Mouse (Mus musculus) embryonic facial prominence, embryonic 12.5 days (tissue): ENCODE measurements around the gene Nepn. TPM values are rescaled to one million over a fixed set of nuclear protein-coding genes. Genes with fewer than 3 reads are reported as not detected.
"Not testable (repeated sequence)": the region's sequence is repeated elsewhere in the genome, so short reads cannot be mapped to it uniquely, and the experiment has no call there.

Experiments used
- ATAC-seq: fragments of 200-750 bp; cut with Nextera tagmentation; 2 replicates; pipeline ENCODE4 v1.8.0; 2017; ENCODE audit not compliant: insufficient number of reproducible peaks, insufficient read depth, low FRiP score, low TSS enrichment
- H3K27ac ChIP-seq: fragments of 300-500 bp; sonication (generic); 2 replicates; pipeline ENCODE4 v1.5.1; 2016; ENCODE audit warnings: mild to moderate bottlenecking
- H3K27me3 ChIP-seq: fragments of 300-500 bp; sonication (generic); 2 replicates; pipeline ENCODE4 v1.6.1; 2016; ENCODE audit warnings: mild to moderate bottlenecking, moderate library complexity
- H3K36me3 ChIP-seq: fragments of 300-500 bp; sonication (generic); 2 replicates; pipeline ENCODE4 v1.6.1; 2016; ENCODE audit warnings: mild to moderate bottlenecking
- H3K4me1 ChIP-seq: fragments of 300-500 bp; sonication (generic); 2 replicates; pipeline ENCODE4 v1.6.1; 2016
- H3K4me2 ChIP-seq: fragments of 300-500 bp; sonication (generic); replicated peaks from 2 replicates; pipeline ENCODE4 v1.6.1; 2016; ENCODE audit warnings: mild to moderate bottlenecking, moderate library complexity
- H3K4me3 ChIP-seq: fragments of 300-500 bp; sonication (generic); 2 replicates; pipeline ENCODE4 v1.5.1; 2016; ENCODE audit warnings: mild to moderate bottlenecking
- H3K9ac ChIP-seq: fragments of 300-500 bp; sonication (generic); 2 replicates; pipeline ENCODE4 v1.6.1; 2016; ENCODE audit warnings: mild to moderate bottlenecking, moderate library complexity
- H3K9me3 ChIP-seq: fragments of 300-500 bp; sonication (generic); 2 replicates; pipeline ENCODE4 v1.6.1; 2016; ENCODE audit warnings: mild to moderate bottlenecking, moderate library complexity
- WGBS: fragments of 180-500 bp; shearing (Covaris S2); methylation state at CpG from one replicate; pipeline ENCODE4 v1.1.7; 2016; 5-methylcytosine and 5-hydroxymethylcytosine counted together
- polyA plus RNA-seq: library from polyadenylated mRNA; unstranded; fragments of >200 nt; fragmentation: Nextera tagmentation; extraction: Ambion mirVana; gene quantifications from 2 replicates; pipeline ENCODE4 v1.2.1, GENCODE M21; 2016

Gene Nepn
- polyA plus RNA-seq: 0.14 TPM in 1 of 2 replicates, not detected in the other

GRCm38 (mm10) chr10:52388922-52389430 lies at the start of gene Nepn:
Nepn (plus strand) TSS chr10:52388972.
- Histone ChIP-seq H3K4me3 (no peak within 1 kb of the TSS), H3K4me1 (no peaks in the 10 kb centered on the region), H3K9me3 (no peaks in the 10 kb centered on the region), H3K36me3 (no peaks in the 10 kb centered on the region), H3K27ac (no peak within 1 kb of the TSS), H3K9ac (no peak within 1 kb of the TSS), H3K27me3 (no peaks in the 10 kb centered on the region), H3K4me2 (no peak within 1 kb of the TSS)
- ATAC-seq: 0 out of 2 replicates have a peak, but pooled peaks have one; percentile 15
- 72% methylated on average over 5 of the region's 5 CpGs for WGBS

DNA sequence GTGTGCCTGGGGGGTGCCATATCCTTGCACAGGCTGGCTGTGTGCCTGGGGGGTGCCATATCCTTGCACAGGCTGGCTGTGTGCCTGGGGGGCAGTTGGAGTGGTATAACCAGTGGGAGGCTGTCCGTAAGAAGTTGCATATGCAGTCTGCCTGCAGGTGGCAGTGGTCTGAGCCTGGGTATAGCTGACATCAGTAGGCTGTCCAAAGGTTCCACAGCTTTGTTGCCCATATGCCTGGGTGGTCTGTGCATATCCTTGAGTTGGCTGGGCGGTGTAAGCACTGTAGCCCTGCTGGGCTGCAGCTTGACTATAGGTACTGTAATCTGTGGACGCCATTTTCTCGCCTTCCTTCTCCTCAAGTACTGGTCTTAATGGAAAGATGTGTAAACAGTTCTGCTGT lies 45.4 kb upstream of the Nepn start:
- H3K36me3 ChIP-seq: peaks cover 47% of the 10 kb centered on the region
- WGBS: 96% methylated on average over 4 of the region's 4 CpGs

GRCm38 (mm10) chr10:52353184-52353583 lies 35.6 kb upstream of the Nepn start:
- no peak overlapping the region for H3K9ac ChIP-seq
- H3K4me3 ChIP-seq: no peak overlapping the region
- H3K4me1 ChIP-seq: no peaks in the 10 kb centered on the region
- ATAC-seq: no peak
- no peak overlapping the region for H3K27ac ChIP-seq
- H3K27me3 ChIP-seq: no peaks in the 10 kb centered on the region
- no peaks in the 10 kb centered on the region for H3K9me3 ChIP-seq
- 60% methylated on average over 9 of the region's 9 CpGs for WGBS
- H3K4me2 ChIP-seq: no peak overlapping the region
- H3K36me3 ChIP-seq: peaks cover 34% of the 10 kb centered on the region

More for the DNA sequence above, 45.4 kb upstream of the Nepn start:
- not testable (repeated sequence) for H3K9me3 ChIP-seq, H3K27ac ChIP-seq, H3K9ac ChIP-seq, H3K27me3 ChIP-seq, H3K4me1 ChIP-seq, H3K4me3 ChIP-seq, H3K4me2 ChIP-seq, ATAC-seq

GRCm38 (mm10) chr10:52358467-52358866 lies 30.3 kb upstream of the Nepn start, which contains the start of gene Gm26741:
Gm26741 (plus strand) TSS chr10:52358767.
- Histone ChIP-seq H3K36me3 (peaks cover 3% of the 10 kb centered on the region; the same call in 1 of the 2 replicates), H3K4me1 (no peaks in the 10 kb centered on the region)
- 87% methylated on average over 2 of the region's 2 CpGs for WGBS

DNA sequence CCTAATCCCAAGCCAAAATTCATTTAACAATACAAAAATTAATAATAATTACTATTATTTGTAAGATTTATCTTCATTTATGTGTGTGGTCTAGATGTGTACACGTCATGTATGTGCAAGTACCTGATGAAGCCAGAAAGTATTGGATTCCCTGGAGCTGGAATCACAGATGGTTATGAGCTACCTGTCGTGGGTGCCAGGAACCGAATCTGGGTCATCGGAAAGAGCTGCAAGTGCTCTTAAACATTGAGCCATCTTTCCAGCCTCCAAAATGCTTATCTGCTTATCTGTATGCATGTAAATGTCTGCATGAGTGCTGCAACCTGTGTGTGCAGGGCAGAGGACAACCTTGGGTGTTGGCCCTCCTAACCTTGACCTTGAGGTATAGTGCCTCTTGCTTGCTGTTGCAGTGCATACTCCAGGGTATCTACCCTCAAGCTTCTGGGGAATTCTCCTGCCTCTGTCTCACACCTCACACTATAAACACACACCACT lies 28.5 kb upstream of the Nepn start:
- ATAC-seq: no peak
- H3K27me3 ChIP-seq: no peaks in the 10 kb centered on the region
- no peak overlapping the region for H3K27ac ChIP-seq
- no peaks in the 10 kb centered on the region for H3K4me1 ChIP-seq
- H3K36me3 ChIP-seq: peaks cover 3% of the 10 kb centered on the region; the same call in 1 of the 2 replicates
- 96% methylated on average over 4 of the region's 4 CpGs for WGBS
- H3K4me2 ChIP-seq: no peak overlapping the region
- H3K4me3 ChIP-seq: no peak overlapping the region
- H3K9me3 ChIP-seq: no peaks in the 10 kb centered on the region
- H3K9ac ChIP-seq: no peak overlapping the region

More at GRCm38 (mm10) chr10:52358467-52358866, 30.3 kb upstream of the Nepn start, which contains the start of gene Gm26741:
- no peak within 1 kb of the TSS for H3K9ac ChIP-seq
- no peak within 1 kb of the TSS for H3K4me3 ChIP-seq
- no peak within 1 kb of the TSS for H3K4me2 ChIP-seq
- H3K9me3 ChIP-seq: no peaks in the 10 kb centered on the region
- H3K27ac ChIP-seq: no peak within 1 kb of the TSS
- ATAC-seq: no peak
- H3K27me3 ChIP-seq: no peaks in the 10 kb centered on the region

GRCm38 (mm10) chr10:52360862-52361609 lies 27.7 kb upstream of the Nepn start:
- Histone ChIP-seq H3K27me3 (no peaks in the 10 kb centered on the region), H3K27ac (no peak overlapping the region), H3K9ac (no peak overlapping the region), H3K4me1 (no peaks in the 10 kb centered on the region), H3K4me3 (no peak overlapping the region), H3K36me3 (0 out of 2 replicates have a peak, but pooled peaks cover 3% of the 10 kb centered on the region), H3K9me3 (no peaks in the 10 kb centered on the region), H3K4me2 (no peak overlapping the region)
- no peak for ATAC-seq
- 90% methylated on average over 9 of the region's 9 CpGs for WGBS

GRCm38 (mm10) chr10:52368376-52368775 lies 20.4 kb upstream of the Nepn start:
- H3K9ac ChIP-seq: no peak overlapping the region
- 92% methylated on average over 4 of the region's 4 CpGs for WGBS
- no peak overlapping the region for H3K27ac ChIP-seq
- H3K9me3 ChIP-seq: no peaks in the 10 kb centered on the region
- no peaks in the 10 kb centered on the region for H3K27me3 ChIP-seq
- no peaks in the 10 kb centered on the region for H3K36me3 ChIP-seq
- no peak overlapping the region for H3K4me3 ChIP-seq
- no peak overlapping the region for H3K4me2 ChIP-seq
- ATAC-seq: no peak
- H3K4me1 ChIP-seq: no peaks in the 10 kb centered on the region

- Histone ChIP-seq H3K4me3 (no peak overlapping the region), H3K9ac (no peak overlapping the region), H3K4me1 (no peaks in the 10 kb centered on the region), H3K27me3 (no peaks in the 10 kb centered on the region), H3K36me3 (no peaks in the 10 kb centered on the region), H3K9me3 (no peaks in the 10 kb centered on the region), H3K4me2 (no peak overlapping the region), H3K27ac (no peak overlapping the region)
- ATAC-seq: no peak
- 73% methylated on average over 4 of the region's 4 CpGs for whole genome bisulfite sequencing
Measured at GRCm38 (mm10) chr10:52373834-52374233, 14.9 kb upstream of the Nepn start.

GRCm38 (mm10) chr10:52374651-52375050 lies 14.1 kb upstream of the Nepn start:
- no peak overlapping the region for H3K4me3 ChIP-seq
- H3K4me2 ChIP-seq: no peak overlapping the region
- no peaks in the 10 kb centered on the region for H3K27me3 ChIP-seq
- H3K9me3 ChIP-seq: no peaks in the 10 kb centered on the region
- no peak overlapping the region for H3K9ac ChIP-seq
- ATAC-seq: no peak
- no peaks in the 10 kb centered on the region for H3K36me3 ChIP-seq
- H3K27ac ChIP-seq: no peak overlapping the region
- H3K4me1 ChIP-seq: no peaks in the 10 kb centered on the region

- no peak overlapping the region for H3K9ac ChIP-seq
- no peak for ATAC-seq
- no peaks in the 10 kb centered on the region for H3K36me3 ChIP-seq
- no peaks in the 10 kb centered on the region for H3K27me3 ChIP-seq
- 84% methylated on average over 2 of the region's 2 CpGs for WGBS
- H3K27ac ChIP-seq: no peak overlapping the region
- no peak overlapping the region for H3K4me3 ChIP-seq
- no peaks in the 10 kb centered on the region for H3K4me1 ChIP-seq
- H3K9me3 ChIP-seq: no peaks in the 10 kb centered on the region
- no peak overlapping the region for H3K4me2 ChIP-seq
Measured at GRCm38 (mm10) chr10:52376422-52376821, 12.3 kb upstream of the Nepn start.

DNA sequence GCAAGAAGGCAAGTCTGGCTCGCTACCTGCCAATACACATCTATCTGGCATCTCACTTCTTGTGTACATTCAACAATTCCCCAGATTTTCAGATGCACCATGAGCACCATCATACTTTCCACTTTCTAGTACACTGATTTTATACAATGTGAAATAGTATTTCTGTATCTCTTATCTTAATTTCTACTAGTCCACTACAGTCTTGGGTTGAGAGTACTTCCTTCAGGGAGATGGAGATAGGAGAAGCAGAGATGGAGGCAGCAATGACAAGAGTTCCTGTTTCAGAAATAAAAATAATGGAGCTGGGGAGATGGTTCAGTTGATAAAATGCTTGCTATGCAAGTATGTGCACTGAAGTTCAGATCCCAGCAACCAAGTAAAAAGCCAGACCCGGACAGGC lies 11.0 kb upstream of the Nepn start:
- Histone ChIP-seq H3K9ac (no peak overlapping the region), H3K4me2 (no peak overlapping the region), H3K4me1 (no peaks in the 10 kb centered on the region), H3K27ac (no peak overlapping the region), H3K4me3 (no peak overlapping the region), H3K9me3 (no peaks in the 10 kb centered on the region), H3K27me3 (no peaks in the 10 kb centered on the region), H3K36me3 (no peaks in the 10 kb centered on the region)
- no peak for ATAC-seq
- 95% methylated on average over 2 of the region's 2 CpGs for WGBS

- H3K36me3 ChIP-seq: no peaks in the 10 kb centered on the region
- peak overlapping the region; percentile 86 for H3K9ac ChIP-seq
- WGBS: under 1% methylated on average over 19 of the region's 19 CpGs
- peak overlapping the region; percentile 89 for H3K27ac ChIP-seq
- H3K4me1 ChIP-seq: no peaks in the 10 kb centered on the region
- H3K9me3 ChIP-seq: no peaks in the 10 kb centered on the region
- peak overlapping the region; percentile 85 for H3K4me2 ChIP-seq
- H3K4me3 ChIP-seq: peak overlapping the region; percentile 91
- peak; percentile 64 for ATAC-seq
- H3K27me3 ChIP-seq: no peaks in the 10 kb centered on the region
Measured at GRCm38 (mm10) chr10:52381321-52381801, 7.4 kb upstream of the Nepn start.
